Mouse (Mus musculus) lung, postnatal 36 days (tissue): ENCODE data around the gene Megf8.
"Not testable (repeated sequence)": the region's sequence is repeated elsewhere in the genome, so short reads cannot be mapped to it uniquely, and the experiment has no call there.

Experiments
- DNase-seq: peaks from one replicate; pipeline ENCODE4 v3.0.0; 2022; ENCODE audit warnings: mixed read lengths

Megf8 gene

GRCm38 (mm10) chr7:25385259-25385658 lies 68.3 kb downstream of the Megf8 start:
- DNase-seq: no peak

GRCm38 (mm10) chr7:25385850-25386555 lies 69.0 kb downstream of the Megf8 start:
- DNase-seq: peak; percentile 95

GRCm38 (mm10) chr7:25387811-25388440 lies 71.0 kb downstream of the Megf8 start:
- no peak for DNase-seq

- DNase-seq: peak; percentile 39
Observed at GRCm38 (mm10) chr7:25388916-25389315, 72.0 kb downstream of the Megf8 start.

GRCm38 (mm10) chr7:25390054-25390770 lies 73.2 kb downstream of the Megf8 start:
- DNase-seq: peak; percentile 83

- no peak for DNase-seq
Observed at GRCm38 (mm10) chr7:25390986-25391385, 74.0 kb downstream of the Megf8 start.

GRCm38 (mm10) chr7:25391856-25392453 lies 75.0 kb downstream of the Megf8 start:
- DNase-seq: no peak

GRCm38 (mm10) chr7:25392851-25393250 lies 75.9 kb downstream of the Megf8 start:
- no peak for DNase-seq

GRCm38 (mm10) chr7:25393451-25394210 lies 76.7 kb downstream of the Megf8 start:
- DNase-seq: no peak

GRCm38 (mm10) chr7:25394754-25395153 lies 77.8 kb downstream of the Megf8 start:
- DNase-seq: no peak

- DNase-seq: peak; percentile 49
Observed at GRCm38 (mm10) chr7:25395186-25395557, 78.2 kb downstream of the Megf8 start.

GRCm38 (mm10) chr7:25395558-25396521 lies 78.9 kb downstream of the Megf8 start:
- DNase-seq: peak; percentile 98

- DNase-seq: no peak
Observed at GRCm38 (mm10) chr7:25396621-25397020, 79.7 kb downstream of the Megf8 start.

GRCm38 (mm10) chr7:25398610-25399009 lies 81.6 kb downstream of the Megf8 start, which contains the start of gene Lipe:
TSS of gene Lipe (minus strand) at chr7:25398710.
- DNase-seq: no peak

- DNase-seq: not testable (repeated sequence)
Observed at GRCm38 (mm10) chr7:25399028-25399427, 82.1 kb downstream of the Megf8 start.

GRCm38 (mm10) chr7:25401551-25401950 lies 84.6 kb downstream of the Megf8 start:
- DNase-seq: no peak

GRCm38 (mm10) chr7:25401986-25402385 lies 85.0 kb downstream of the Megf8 start:
- DNase-seq: no peak

GRCm38 (mm10) chr7:25402671-25403101 lies 85.7 kb downstream of the Megf8 start:
- peak; percentile 84 for DNase-seq

- peak; percentile 53 for DNase-seq
Observed at GRCm38 (mm10) chr7:25406468-25406867, 89.5 kb downstream of the Megf8 start.

GRCm38 (mm10) chr7:25409114-25409760 lies 92.3 kb downstream of the Megf8 start:
- peak; percentile 82 for DNase-seq
